Mouse (Mus musculus) limb, embryonic 14.5 days (tissue): ENCODE measurements around the gene Zfp217. TPM values are rescaled to one million over a fixed set of nuclear protein-coding genes. Genes with fewer than 3 reads are reported as not detected.

Source experiments
- ATAC-seq: fragments of 200-750 bp; cut with Nextera tagmentation; 2 replicates; pipeline ENCODE4 v1.8.0; 2017; ENCODE audit warnings: low read depth, moderate number of reproducible peaks, moderate TSS enrichment; ENCODE audit not compliant: low FRiP score
- DNase-seq: peaks from one replicate; pipeline ENCODE4 v3.0.0-alpha.2; 2015; ENCODE audit warnings: low spot score
- H3K27ac ChIP-seq: fragments of 300-500 bp; sonication (generic); replicated peaks from 2 replicates; pipeline ENCODE4 v1.5.1; 2014; ENCODE audit warnings: low read depth, mild to moderate bottlenecking, low read length, moderate library complexity, mixed read lengths
- H3K27me3 ChIP-seq: fragments of 300-500 bp; sonication (generic); 2 replicates; pipeline ENCODE4 v1.6.1; 2014; ENCODE audit warnings: low read length, mixed read lengths; ENCODE audit not compliant: control insufficient read depth, insufficient read depth
- H3K36me3 ChIP-seq: fragments of 300-500 bp; sonication (generic); 2 replicates; pipeline ENCODE4 v1.6.1; 2014; ENCODE audit warnings: mild to moderate bottlenecking, low read length, moderate library complexity, mixed read lengths; ENCODE audit not compliant: control insufficient read depth, insufficient read depth
- H3K4me1 ChIP-seq: fragments of 300-500 bp; sonication (generic); 2 replicates; pipeline ENCODE4 v1.6.1; 2014; ENCODE audit warnings: antibody characterized with exemption, low read length, mixed read lengths; ENCODE audit not compliant: control insufficient read depth, insufficient read depth
- H3K4me2 ChIP-seq: fragments of 300-500 bp; sonication (generic); replicated peaks from 2 replicates; pipeline ENCODE4 v1.6.1; 2014; ENCODE audit warnings: low read depth, mild to moderate bottlenecking, low read length, moderate library complexity; ENCODE audit not compliant: severe bottlenecking
- H3K4me3 ChIP-seq: fragments of 300-500 bp; sonication (generic); replicated peaks from 2 replicates; pipeline ENCODE4 v1.5.1; 2014; ENCODE audit warnings: low read length
- H3K9ac ChIP-seq: fragments of 300-500 bp; sonication (generic); 2 replicates; pipeline ENCODE4 v1.6.1; 2014; ENCODE audit warnings: mild to moderate bottlenecking, low read depth, low read length, moderate library complexity; ENCODE audit not compliant: severe bottlenecking
- H3K9me3 ChIP-seq: fragments of 300-500 bp; sonication (generic); 2 replicates; pipeline ENCODE4 v1.6.1; 2016; ENCODE audit warnings: low read length; ENCODE audit not compliant: control insufficient read depth
- POLR2A ChIP-seq: fragments of 200-500 bp; IDR thresholded peaks from 2 replicates; pipeline ENCODE4 v1.8.0; 2012; ENCODE audit warnings: inconsistent platforms, mild to moderate bottlenecking, moderate library complexity, borderline replicate concordance; ENCODE audit not compliant: insufficient read depth, insufficient read length; ENCODE audit errors: extremely low read depth
- WGBS: fragments of 180-500 bp; shearing (Covaris S2); extraction: QIAGEN DNeasy Blood & Tissue Kit; methylation state at CpG from one replicate; pipeline ENCODE4 v1.1.7; 2014; 5-methylcytosine and 5-hydroxymethylcytosine counted together
- polyA plus RNA-seq, 2 experiments: library from polyadenylated mRNA; depleted of rRNA in 1 of 2; stranded (reverse) in 1 of 2; unstranded in 1 of 2; fragments of >200 nt; fragmentation: Nextera tagmentation in 1 of 2; extraction: Ambion mirVana in 1 of 2; gene quantifications; 2 replicates each; pipeline versions ENCODE4 v1.2.1 to v1.2.3; 2012 to 2014

Gene Zfp217
- polyA plus RNA-seq, 2 experiments = 4.0 to 11.7 TPM

- H3K4me1 ChIP-seq = peaks cover 17% of the 10 kb centered on the region
- no peak overlapping the region for H3K27ac ChIP-seq
- 85% methylated on average over 8 of the region's 8 CpGs for WGBS
- H3K4me3 ChIP-seq = no peak overlapping the region
- no peak overlapping the region for H3K9ac ChIP-seq
- no peak for ATAC-seq
- no peak for DNase-seq
- H3K36me3 ChIP-seq = no peaks in the 10 kb centered on the region
- no peak for TF ChIP-seq POLR2A
- no peaks in the 10 kb centered on the region for H3K27me3 ChIP-seq
- no peaks in the 10 kb centered on the region for H3K9me3 ChIP-seq
- no peak overlapping the region for H3K4me2 ChIP-seq
Measured at GRCm38 (mm10) chr2:170151470-170151869, 3.6 kb upstream of the Zfp217 start.

- Histone ChIP-seq H3K4me2 (no peak overlapping the region), H3K4me1 (peaks cover 6% of the 10 kb centered on the region), H3K27me3 (no peaks in the 10 kb centered on the region), H3K9ac (no peak overlapping the region), H3K27ac (no peak overlapping the region), H3K36me3 (no peaks in the 10 kb centered on the region), H3K9me3 (no peaks in the 10 kb centered on the region), H3K4me3 (no peak overlapping the region)
- no peak for TF ChIP-seq POLR2A
- 74% methylated on average over 7 of the region's 7 CpGs for WGBS
- DNase-seq = no peak
- no peak for ATAC-seq
Measured at GRCm38 (mm10) chr2:170148828-170149227, 925 bp upstream of the Zfp217 start.

GRCm38 (mm10) chr2:170147170-170147569 lies 733 bp downstream of the Zfp217 start:
- Histone ChIP-seq H3K9me3 (no peaks in the 10 kb centered on the region), H3K4me1 (no peaks in the 10 kb centered on the region), H3K4me3 (no peak overlapping the region), H3K9ac (no peak overlapping the region), H3K36me3 (no peaks in the 10 kb centered on the region), H3K27me3 (no peaks in the 10 kb centered on the region), H3K4me2 (no peak overlapping the region), H3K27ac (no peak overlapping the region)
- ATAC-seq = no peak
- TF ChIP-seq POLR2A = no peak
- WGBS = 67% methylated on average over 4 of the region's 4 CpGs
- DNase-seq = no peak

GRCm38 (mm10) chr2:170144343-170144742 lies 3.6 kb downstream of the Zfp217 start:
- ATAC-seq (no peak), DNase-seq (no peak)
- no peak overlapping the region for H3K27ac ChIP-seq
- H3K9me3 ChIP-seq = no peaks in the 10 kb centered on the region
- H3K4me1 ChIP-seq = no peaks in the 10 kb centered on the region
- no peaks in the 10 kb centered on the region for H3K36me3 ChIP-seq
- WGBS = 73% methylated on average over 10 of the region's 10 CpGs
- no peak overlapping the region for H3K4me2 ChIP-seq
- no peak for TF ChIP-seq POLR2A
- no peaks in the 10 kb centered on the region for H3K27me3 ChIP-seq
- H3K9ac ChIP-seq = no peak overlapping the region
- no peak overlapping the region for H3K4me3 ChIP-seq

- Histone ChIP-seq H3K36me3 (no peaks in the 10 kb centered on the region), H3K9me3 (no peaks in the 10 kb centered on the region), H3K9ac (no peak overlapping the region), H3K4me3 (no peak overlapping the region), H3K27ac (no peak overlapping the region), H3K27me3 (no peaks in the 10 kb centered on the region), H3K4me1 (no peaks in the 10 kb centered on the region), H3K4me2 (no peak overlapping the region)
- no peak for TF ChIP-seq POLR2A
- ATAC-seq (no peak), DNase-seq (no peak)
- WGBS = 10% methylated on average over 3 of the region's 3 CpGs
Measured at GRCm38 (mm10) chr2:170143861-170144260, 4.0 kb downstream of the Zfp217 start.

- Histone ChIP-seq H3K4me2 (no peak overlapping the region), H3K27ac (no peak overlapping the region), H3K27me3 (no peaks in the 10 kb centered on the region), H3K36me3 (no peaks in the 10 kb centered on the region), H3K4me3 (no peak overlapping the region), H3K4me1 (no peaks in the 10 kb centered on the region; the same call in 1 of the 2 replicates), H3K9me3 (no peaks in the 10 kb centered on the region), H3K9ac (no peak overlapping the region)
- DNase-seq = no peak
- no peak for ATAC-seq
- WGBS = 91% methylated on average over 10 of the region's 10 CpGs
- no peak for TF ChIP-seq POLR2A
Measured at GRCm38 (mm10) chr2:170142542-170142941, 5.4 kb downstream of the Zfp217 start.
